Mouse (Mus musculus) forebrain, embryonic 16.5 days (tissue): ENCODE results near the gene Fpgs. TPM values are rescaled to one million over a fixed set of nuclear protein-coding genes. Genes with fewer than 3 reads are reported as not detected.

Source experiments
- ATAC-seq: fragments of 200-750 bp; cut with Nextera tagmentation; 2 replicates; pipeline ENCODE4 v1.8.0; 2017; ENCODE audit warnings: mild to moderate bottlenecking, moderate library complexity
- H3K27ac ChIP-seq: fragments of 300-500 bp; sonication (generic); 2 replicates; pipeline ENCODE4 v1.5.1; 2014; ENCODE audit warnings: low read length, control low read depth
- H3K27me3 ChIP-seq: fragments of 300-500 bp; sonication (generic); replicated peaks from 2 replicates; pipeline ENCODE4 v1.6.1; 2014; ENCODE audit warnings: low read length; ENCODE audit not compliant: control insufficient read depth, insufficient read depth
- H3K36me3 ChIP-seq: fragments of 300-500 bp; sonication (generic); 2 replicates; pipeline ENCODE4 v1.6.1; 2014; ENCODE audit not compliant: control insufficient read depth, insufficient read depth
- H3K4me1 ChIP-seq: fragments of 300-500 bp; sonication (generic); replicated peaks from 2 replicates; pipeline ENCODE4 v1.6.1; 2014; ENCODE audit warnings: low read length; ENCODE audit not compliant: control insufficient read depth, insufficient read depth
- H3K4me2 ChIP-seq: fragments of 300-500 bp; sonication (generic); 2 replicates; pipeline ENCODE4 v1.6.1; 2014; ENCODE audit warnings: mild to moderate bottlenecking, low read length, control low read depth
- H3K4me3 ChIP-seq: fragments of 300-500 bp; sonication (generic); replicated peaks from 2 replicates; pipeline ENCODE4 v1.5.1; 2014; ENCODE audit warnings: mild to moderate bottlenecking, low read length, control low read depth
- H3K9ac ChIP-seq: fragments of 300-500 bp; sonication (generic); replicated peaks from 2 replicates; pipeline ENCODE4 v1.6.1; 2014; ENCODE audit warnings: low read depth, low read length, control low read depth
- H3K9me3 ChIP-seq: fragments of 300-500 bp; sonication (generic); 2 replicates; pipeline ENCODE4 v1.6.1; 2016; ENCODE audit warnings: low read length; ENCODE audit not compliant: control insufficient read depth
- WGBS: fragments of 180-500 bp; shearing (Covaris S2); extraction: QIAGEN DNeasy Blood & Tissue Kit; methylation state at CpG from one replicate; pipeline ENCODE4 v1.1.7; 2014; 5-methylcytosine and 5-hydroxymethylcytosine counted together
- polyA plus RNA-seq: library from polyadenylated mRNA; unstranded; fragments of >200 nt; fragmentation: Nextera tagmentation; extraction: Ambion mirVana; gene quantifications from 2 replicates; pipeline ENCODE4 v1.2.1, GENCODE M21; 2015

The Fpgs gene
- polyA plus RNA-seq, 1 experiment from 2014 or later, result 23.7 TPM

DNA sequence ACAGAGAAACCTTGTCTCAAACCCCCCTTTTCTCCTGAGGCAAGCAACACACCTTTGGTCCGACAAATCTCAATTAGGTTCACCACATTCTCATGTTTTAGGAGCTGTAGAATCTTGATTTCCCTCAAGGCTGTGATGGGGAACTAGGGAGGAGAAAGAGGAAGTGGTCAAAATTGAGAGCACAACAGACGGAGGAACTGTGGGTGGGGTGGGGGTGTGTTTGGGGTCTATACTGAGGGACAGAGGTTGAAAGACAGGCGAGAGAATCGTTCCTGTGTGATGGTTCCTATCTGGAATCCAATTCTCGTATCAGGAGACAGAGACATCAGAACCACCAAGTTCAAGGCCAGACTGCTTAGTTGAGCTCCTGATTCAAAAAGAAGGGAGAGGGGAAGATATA is 6.5 kb upstream of the Fpgs start:
- no peak overlapping the region for H3K9ac ChIP-seq
- no peak overlapping the region for H3K4me3 ChIP-seq
- H3K27me3 ChIP-seq, result no peaks in the 10 kb centered on the region
- H3K27ac ChIP-seq, result no peak overlapping the region
- ATAC-seq, result no peak
- 86% methylated on average over 5 of the region's 5 CpGs for WGBS
- H3K4me1 ChIP-seq, result peaks cover 17% of the 10 kb centered on the region
- no peak overlapping the region for H3K4me2 ChIP-seq
- peaks cover 19% of the 10 kb centered on the region for H3K36me3 ChIP-seq
- no peaks in the 10 kb centered on the region for H3K9me3 ChIP-seq

DNA sequence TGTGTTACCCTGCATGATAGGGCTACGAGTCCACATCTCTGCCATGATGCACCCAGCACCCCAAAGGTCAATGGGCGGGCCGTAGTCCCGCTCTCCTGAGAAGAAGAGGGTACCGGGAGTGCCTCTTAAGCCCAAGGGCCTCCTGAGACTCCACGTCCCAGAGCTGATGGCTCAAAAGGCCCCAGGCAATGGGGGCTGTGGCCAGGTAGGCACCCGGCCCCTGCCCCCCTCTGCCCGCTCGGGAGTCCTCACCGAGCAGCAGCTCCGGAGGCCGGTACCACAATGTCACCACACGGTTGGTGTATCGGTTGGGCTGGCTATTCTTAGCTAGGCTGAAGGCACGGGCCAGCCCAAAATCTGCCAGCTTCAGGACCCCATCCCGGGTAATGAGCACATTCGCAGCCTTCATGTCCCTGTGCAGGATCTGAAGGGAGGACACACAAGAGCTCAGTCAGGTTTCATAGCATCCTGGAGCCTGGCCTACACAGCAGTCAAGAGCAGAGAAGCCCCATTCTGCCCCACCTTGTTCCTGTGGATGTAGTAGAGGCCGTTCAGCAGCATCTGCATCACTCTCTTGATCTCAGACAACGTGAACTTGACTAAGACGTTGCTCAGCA is 5.7 kb upstream of the Fpgs start:
- WGBS, result 95% methylated on average over 20 of the region's 20 CpGs

DNA sequence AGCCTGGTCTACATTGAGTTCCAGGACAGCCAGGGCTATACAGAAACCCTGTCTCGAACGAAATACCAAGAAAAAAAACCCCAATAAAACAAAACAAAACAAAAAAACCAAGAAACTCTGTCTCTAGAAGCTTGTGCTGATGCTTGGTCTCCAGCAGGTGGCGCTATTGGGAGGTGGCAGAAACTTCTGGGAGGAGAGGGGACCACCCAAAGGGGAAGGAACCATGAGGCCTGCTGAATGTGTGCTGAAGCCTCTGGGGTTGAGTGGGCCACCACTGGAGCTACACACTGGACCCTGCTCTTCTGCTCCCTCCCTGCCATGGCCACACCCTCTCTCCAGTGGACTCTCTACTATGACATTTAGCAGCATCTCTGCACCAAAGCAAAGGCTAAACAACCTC is 4.7 kb upstream of the Fpgs start:
- no peak for ATAC-seq
- 32% methylated on average over 3 of the region's 3 CpGs for WGBS
- Histone ChIP-seq H3K27me3 (no peaks in the 10 kb centered on the region), H3K36me3 (peaks cover 19% of the 10 kb centered on the region), H3K9me3 (no peaks in the 10 kb centered on the region), H3K9ac (no peak overlapping the region), H3K27ac (no peak overlapping the region), H3K4me1 (peaks cover 11% of the 10 kb centered on the region), H3K4me3 (no peak overlapping the region), H3K4me2 (no peak overlapping the region)

More for the DNA sequence above, 5.7 kb upstream of the Fpgs start:
- Histone ChIP-seq H3K36me3 (peaks cover 19% of the 10 kb centered on the region), H3K27ac (no peak overlapping the region), H3K4me3 (no peak overlapping the region), H3K4me2 (no peak overlapping the region), H3K9ac (no peak overlapping the region), H3K9me3 (no peaks in the 10 kb centered on the region), H3K27me3 (no peaks in the 10 kb centered on the region), H3K4me1 (peaks cover 17% of the 10 kb centered on the region)
- ATAC-seq, result no peak

DNA sequence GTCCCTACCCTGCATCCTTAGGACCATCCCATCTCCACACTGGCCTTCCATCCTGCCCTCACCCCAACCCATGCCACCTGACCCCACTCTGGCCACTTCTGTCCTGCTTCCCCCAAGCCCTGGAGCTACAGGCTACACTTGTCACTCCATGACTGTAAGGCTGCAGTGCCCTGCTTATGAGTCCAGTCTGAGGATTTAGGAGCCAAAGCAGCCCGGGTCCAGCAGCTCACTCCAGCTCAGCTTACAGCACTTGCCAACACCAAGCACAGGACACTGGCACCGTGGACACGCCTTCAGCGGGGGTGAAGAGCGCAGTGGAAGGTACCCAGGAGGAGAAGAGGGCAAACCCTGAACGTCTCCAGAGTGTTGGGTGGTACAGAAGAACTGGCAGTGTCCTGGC is 3.0 kb upstream of the Fpgs start:
- no peak for ATAC-seq

DNA sequence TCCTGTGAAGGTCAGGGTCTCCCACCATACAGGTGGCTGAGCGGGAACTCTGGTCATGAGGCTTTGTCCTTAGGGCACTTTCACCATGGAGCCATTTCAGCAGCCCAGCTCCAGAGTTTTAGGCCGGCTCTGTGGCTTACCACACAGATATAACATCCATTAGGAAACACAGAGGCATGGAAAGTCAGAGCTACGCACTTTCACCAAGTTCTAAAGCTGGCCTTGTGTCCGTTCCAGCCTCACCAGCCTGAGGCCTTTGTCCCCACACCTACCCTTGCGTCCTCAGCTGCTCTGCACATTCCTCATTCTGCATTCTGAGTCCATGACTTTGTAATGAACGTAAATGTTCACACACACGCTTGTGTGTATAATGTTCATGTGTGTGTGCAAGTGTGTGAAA is 1.1 kb upstream of the Fpgs start:
- 89% methylated on average over 7 of the region's 7 CpGs for WGBS
- Histone ChIP-seq H3K36me3 (peaks cover 14% of the 10 kb centered on the region), H3K9me3 (no peaks in the 10 kb centered on the region)

More for the DNA sequence above, 3.0 kb upstream of the Fpgs start:
- H3K4me2 ChIP-seq, result no peak overlapping the region
- H3K4me3 ChIP-seq, result no peak overlapping the region
- H3K9ac ChIP-seq, result no peak overlapping the region
- no peaks in the 10 kb centered on the region for H3K27me3 ChIP-seq
- H3K9me3 ChIP-seq, result no peaks in the 10 kb centered on the region
- no peak overlapping the region for H3K27ac ChIP-seq
- H3K36me3 ChIP-seq, result peaks cover 19% of the 10 kb centered on the region
- H3K4me1 ChIP-seq, result peaks cover 9% of the 10 kb centered on the region
- 92% methylated on average over 6 of the region's 6 CpGs for WGBS

DNA sequence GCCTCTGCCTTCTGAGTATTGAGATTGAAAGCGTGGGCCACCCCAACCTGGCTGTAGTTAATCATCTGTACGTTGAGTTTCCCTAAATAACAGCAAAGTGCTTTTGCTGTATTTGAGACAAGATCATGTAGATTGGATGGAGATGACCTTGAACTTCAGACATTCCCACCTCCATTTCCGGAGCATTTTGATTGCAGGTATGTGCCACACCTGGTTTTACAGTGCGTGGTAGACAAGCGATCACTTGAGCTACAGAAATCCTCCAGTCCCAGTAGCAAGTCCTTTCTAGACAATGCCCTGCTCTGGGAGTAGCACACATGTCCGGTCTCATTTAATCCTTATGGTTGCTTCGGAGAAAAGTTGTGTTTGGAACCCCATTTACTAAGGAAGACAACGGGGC is 899 bp downstream of the Fpgs start:
- Histone ChIP-seq H3K9ac (no peak overlapping the region), H3K4me2 (no peak overlapping the region), H3K4me1 (no peaks in the 10 kb centered on the region), H3K36me3 (peaks cover 9% of the 10 kb centered on the region), H3K9me3 (no peaks in the 10 kb centered on the region), H3K27ac (no peak overlapping the region), H3K27me3 (no peaks in the 10 kb centered on the region), H3K4me3 (no peak overlapping the region)
- WGBS, result 94% methylated on average over 8 of the region's 8 CpGs
- ATAC-seq, result no peak

More for the DNA sequence above, 1.1 kb upstream of the Fpgs start:
- H3K4me2 ChIP-seq, result no peak overlapping the region
- H3K4me3 ChIP-seq, result no peak overlapping the region
- no peak overlapping the region for H3K27ac ChIP-seq
- no peaks in the 10 kb centered on the region for H3K27me3 ChIP-seq
- no peak overlapping the region for H3K9ac ChIP-seq
- ATAC-seq, result no peak
- no peaks in the 10 kb centered on the region for H3K4me1 ChIP-seq

DNA sequence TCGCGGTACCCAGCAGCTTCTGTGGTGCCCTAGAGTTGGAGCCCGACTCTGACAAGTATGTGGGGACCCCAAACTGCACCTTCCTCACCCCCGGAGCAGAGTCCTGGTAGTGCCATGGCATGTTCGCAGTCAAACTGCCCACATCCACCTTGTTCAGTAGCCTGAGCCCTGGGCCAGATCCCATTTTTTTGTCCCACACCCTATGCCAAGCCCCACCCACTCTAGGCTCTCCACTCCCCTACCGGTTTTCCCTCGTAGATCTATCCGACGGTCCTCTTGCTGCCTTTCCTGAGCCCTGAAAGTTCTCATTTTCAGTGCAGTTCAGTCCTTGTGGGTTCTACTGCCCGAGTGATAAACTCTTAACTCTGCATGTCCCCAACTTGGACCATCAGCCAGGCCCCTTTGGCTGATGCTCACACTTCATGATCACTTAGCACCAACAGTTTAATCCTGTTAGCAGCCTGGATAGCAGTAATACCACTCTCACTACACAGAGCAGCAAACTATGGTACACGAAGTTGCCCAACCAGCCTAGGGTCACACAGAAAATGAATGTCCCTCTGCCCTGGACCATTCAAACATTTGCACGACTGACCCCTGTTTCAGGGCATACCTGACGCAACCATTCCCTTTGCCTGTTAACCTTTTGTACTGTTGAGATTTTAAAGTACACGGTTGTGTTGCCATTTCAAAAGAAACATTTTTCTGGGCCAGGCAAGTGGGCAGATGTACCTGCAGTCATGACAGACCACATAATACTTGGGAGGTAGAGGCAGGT is 2.8 kb downstream of the Fpgs start:
- no peak for ATAC-seq
- no peak overlapping the region for H3K27ac ChIP-seq
- 89% methylated on average over 14 of the region's 14 CpGs for WGBS
- peaks cover 5% of the 10 kb centered on the region for H3K36me3 ChIP-seq
- no peaks in the 10 kb centered on the region for H3K9me3 ChIP-seq
- no peak overlapping the region for H3K4me2 ChIP-seq
- no peaks in the 10 kb centered on the region for H3K4me1 ChIP-seq
- no peaks in the 10 kb centered on the region for H3K27me3 ChIP-seq
- H3K4me3 ChIP-seq, result no peak overlapping the region
- H3K9ac ChIP-seq, result no peak overlapping the region

DNA sequence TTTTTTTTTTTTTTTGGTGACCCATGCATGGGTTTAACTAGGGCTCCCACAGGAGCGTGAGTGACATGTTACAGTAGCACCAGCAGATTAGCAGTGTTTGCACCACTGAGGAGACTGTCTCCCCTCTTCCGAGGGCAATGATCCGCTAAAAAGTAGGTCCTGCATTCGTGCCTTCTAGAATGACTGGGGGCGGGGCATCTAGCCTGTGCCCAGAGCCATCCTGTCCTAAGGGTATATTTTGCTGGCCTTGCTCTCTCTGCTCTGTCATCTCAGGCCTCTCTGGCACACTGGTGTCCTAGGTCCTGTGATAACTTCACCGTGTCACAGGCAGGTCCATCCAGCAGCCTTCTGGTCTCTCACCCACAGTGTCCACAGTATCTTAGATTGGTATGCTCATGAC is 4.3 kb downstream of the Fpgs start:
- H3K9me3 ChIP-seq, result no peaks in the 10 kb centered on the region
- no peaks in the 10 kb centered on the region for H3K4me1 ChIP-seq
- no peak overlapping the region for H3K4me3 ChIP-seq
- H3K27me3 ChIP-seq, result no peaks in the 10 kb centered on the region
- H3K36me3 ChIP-seq, result no peaks in the 10 kb centered on the region
- H3K27ac ChIP-seq, result no peak overlapping the region
- ATAC-seq, result no peak
- H3K4me2 ChIP-seq, result no peak overlapping the region
- WGBS, result 81% methylated on average over 6 of the region's 6 CpGs
- no peak overlapping the region for H3K9ac ChIP-seq

DNA sequence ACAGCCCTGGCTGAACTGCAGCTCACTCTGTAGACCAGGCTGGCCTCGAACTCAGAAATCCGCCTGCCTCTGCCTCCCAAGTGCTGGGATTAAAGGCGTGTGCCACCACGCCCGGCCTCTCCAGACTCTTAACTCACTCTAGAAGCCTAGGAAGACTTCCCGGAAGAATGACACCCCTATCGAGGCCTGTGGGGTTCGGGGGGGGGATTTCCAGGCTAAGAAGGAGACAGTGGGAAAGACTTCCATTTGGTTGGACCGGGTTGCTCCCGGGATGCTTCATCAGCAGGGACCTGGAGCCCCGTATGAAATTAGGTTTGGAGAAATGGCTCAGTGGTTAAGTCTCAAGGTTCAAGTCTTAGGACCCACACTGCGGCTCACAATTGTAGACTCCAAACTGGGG is 9.3 kb downstream of the Fpgs start:
- no peak for ATAC-seq
- Histone ChIP-seq H3K27me3 (no peaks in the 10 kb centered on the region), H3K9me3 (no peaks in the 10 kb centered on the region), H3K4me2 (peak overlapping the region; percentile 72), H3K4me1 (peaks cover 12% of the 10 kb centered on the region), H3K36me3 (no peaks in the 10 kb centered on the region), H3K4me3 (peak overlapping the region; percentile 74), H3K9ac (peak overlapping the region; percentile 60; the same call in 1 of the 2 replicates), H3K27ac (peak overlapping the region; percentile 56; the same call in 1 of the 2 replicates)
- 90% methylated on average over 12 of the region's 12 CpGs for WGBS
